Mouse (Mus musculus): ENCODE data around the gene Tmem236.

The Tmem236 gene

GRCm38 (mm10) chr2:14174334-14174733 is at the start of gene Tmem236:
TSS of gene Tmem236 (plus strand) at chr2:14174523.
- no peak for DNase-seq (ENCODE audit: low spot score)

GRCm38 (mm10) chr2:14126387-14126786 is 47.9 kb upstream of the Tmem236 start:
- DNase-seq (ENCODE audit: low spot score), result no peak

DNA sequence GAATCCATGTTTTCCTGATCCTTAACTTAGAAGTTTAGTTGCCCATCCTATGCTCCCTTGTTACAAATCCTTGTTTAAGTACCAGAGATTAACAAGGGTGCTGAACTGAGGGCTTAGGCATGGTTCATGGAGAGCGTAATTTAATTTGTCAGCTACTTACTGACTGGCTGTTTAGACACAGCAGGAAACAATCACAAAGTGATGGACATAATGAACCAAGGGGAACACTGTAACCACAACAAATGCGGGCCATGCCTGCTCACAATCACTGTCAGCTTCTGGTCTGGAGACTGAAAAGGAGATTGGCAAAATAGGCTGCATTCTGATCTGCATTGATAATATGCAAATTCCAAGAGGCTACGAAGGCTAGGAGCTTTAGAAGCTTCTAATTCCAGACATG is 46.7 kb upstream of the Tmem236 start:
- DNase-seq (ENCODE audit: low spot score), result no peak

DNA sequence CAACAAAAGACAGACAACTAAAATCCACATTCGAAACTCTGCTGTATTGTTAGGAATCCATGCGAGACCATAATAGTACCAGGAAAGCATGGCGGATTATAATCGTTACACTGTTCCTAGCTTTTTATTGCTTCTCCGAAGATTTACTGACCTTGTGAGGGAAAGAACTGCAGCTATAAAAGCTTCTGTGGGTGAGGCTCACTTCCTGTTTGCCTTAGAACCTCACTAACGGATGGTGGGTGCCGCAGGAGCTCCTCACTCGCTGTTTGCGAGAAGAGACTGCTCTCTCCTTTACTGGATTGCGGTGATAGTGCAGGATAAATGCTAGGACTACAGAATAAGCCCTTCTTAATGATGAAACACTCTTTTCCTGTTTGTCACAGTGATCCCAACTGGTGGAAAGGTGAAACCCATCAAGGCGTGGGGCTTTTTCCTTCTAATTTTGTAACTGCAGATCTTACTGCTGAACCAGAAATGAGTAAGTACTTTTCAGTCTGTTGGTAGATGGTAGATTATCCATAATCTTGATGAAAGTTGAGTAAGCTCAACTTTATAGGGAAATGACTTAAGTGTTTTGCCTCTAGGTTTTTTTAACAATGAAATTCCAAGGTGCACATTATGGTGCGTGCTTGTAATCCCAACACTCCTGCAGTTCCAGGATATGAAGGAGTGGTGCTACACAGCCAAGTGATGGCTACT is 43.5 kb upstream of the Tmem236 start:
- no peak for DNase-seq (ENCODE audit: low spot score)

- no peak for DNase-seq (ENCODE audit: low spot score)
Measured at GRCm38 (mm10) chr2:14132468-14133326, 41.6 kb upstream of the Tmem236 start.

- no peak for DNase-seq (ENCODE audit: low spot score)
Measured at GRCm38 (mm10) chr2:14136906-14137305, 37.4 kb upstream of the Tmem236 start.

DNA sequence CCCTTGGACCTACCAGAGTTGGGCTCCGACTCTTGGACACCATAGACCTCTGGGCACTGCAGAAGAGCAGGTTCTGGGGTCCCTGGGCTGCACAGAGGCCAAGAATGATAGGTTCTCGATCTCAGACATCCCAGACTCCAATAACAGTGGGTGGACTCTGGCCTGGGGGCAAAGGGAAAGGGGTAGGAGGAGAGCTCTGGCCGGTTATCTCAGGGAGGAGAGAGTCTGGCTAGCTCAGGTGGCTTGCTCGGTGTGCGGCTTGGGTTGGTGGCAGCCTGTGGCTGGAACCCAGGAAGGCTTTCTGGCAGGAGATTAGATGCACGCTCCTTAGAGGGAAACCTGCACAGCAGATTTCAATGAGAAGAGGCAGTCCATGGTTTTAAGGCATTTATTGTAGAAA is 34.7 kb upstream of the Tmem236 start:
- no peak for DNase-seq (ENCODE audit: low spot score)

DNA sequence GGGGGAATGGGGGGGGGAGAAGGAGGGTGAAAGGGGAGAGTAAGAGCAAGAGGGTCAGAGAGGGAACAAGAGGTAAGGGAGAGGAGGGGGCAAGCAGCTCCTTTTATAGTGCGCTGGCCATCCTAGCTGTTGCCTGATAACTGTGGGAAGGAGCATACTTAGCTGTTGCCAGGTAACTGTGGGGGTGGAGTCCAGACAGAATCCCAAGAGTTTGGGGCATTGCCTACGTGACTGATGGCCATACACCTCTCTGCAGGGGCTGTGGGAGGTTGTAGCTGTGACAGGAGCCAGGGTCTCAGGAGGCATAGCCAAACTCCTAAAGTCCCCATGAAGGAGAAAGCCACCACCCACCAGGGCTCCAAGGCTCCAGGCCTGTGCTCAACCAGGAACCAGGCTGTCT is 34.3 kb upstream of the Tmem236 start:
- no peak for DNase-seq (ENCODE audit: low spot score)

DNA sequence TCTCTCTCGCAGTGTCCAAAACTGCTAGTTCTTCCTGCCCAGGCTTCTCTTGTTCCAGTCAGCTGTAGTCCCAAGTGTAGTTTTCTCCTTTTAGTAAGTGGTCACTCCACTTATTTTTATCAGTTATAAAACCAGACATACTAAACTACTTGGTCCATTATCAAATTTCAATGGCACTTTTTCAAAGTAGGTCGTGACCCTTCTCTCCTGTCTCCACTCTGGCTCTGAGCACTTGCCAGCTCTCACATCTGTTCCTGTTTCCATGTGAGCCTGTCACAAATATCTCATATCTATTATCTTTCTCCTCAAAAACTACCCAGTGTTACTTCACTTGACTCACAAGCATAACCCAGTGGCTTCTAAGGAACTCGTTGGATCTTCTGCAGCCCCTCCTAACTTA is 29.0 kb upstream of the Tmem236 start:
- no peak for DNase-seq (ENCODE audit: low spot score)

- DNase-seq (ENCODE audit: low spot score), result no peak
Measured at GRCm38 (mm10) chr2:14146913-14147312, 27.4 kb upstream of the Tmem236 start.

DNA sequence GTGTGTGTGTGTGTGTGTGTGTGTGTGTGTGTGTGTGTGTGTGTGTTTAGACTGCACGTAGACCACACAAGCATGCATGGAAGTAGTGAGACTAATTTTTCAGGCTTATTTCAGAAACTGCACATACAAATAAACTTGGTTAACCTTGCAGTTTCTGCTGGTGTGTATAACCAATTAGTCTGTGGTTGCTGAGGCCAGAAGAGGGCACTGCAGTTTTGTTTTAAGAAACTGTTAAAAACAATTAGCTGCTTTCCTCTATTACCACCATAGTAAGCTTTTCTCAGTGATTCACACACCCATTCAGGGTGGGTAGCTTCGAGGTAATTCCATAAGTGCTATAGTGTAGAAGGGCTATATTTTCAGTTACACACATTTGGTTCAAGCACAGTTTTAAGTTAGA is 23.5 kb upstream of the Tmem236 start:
- DNase-seq (ENCODE audit: low spot score), result no peak

GRCm38 (mm10) chr2:14151854-14152253 is 22.5 kb upstream of the Tmem236 start:
- no peak for DNase-seq (ENCODE audit: low spot score)

DNA sequence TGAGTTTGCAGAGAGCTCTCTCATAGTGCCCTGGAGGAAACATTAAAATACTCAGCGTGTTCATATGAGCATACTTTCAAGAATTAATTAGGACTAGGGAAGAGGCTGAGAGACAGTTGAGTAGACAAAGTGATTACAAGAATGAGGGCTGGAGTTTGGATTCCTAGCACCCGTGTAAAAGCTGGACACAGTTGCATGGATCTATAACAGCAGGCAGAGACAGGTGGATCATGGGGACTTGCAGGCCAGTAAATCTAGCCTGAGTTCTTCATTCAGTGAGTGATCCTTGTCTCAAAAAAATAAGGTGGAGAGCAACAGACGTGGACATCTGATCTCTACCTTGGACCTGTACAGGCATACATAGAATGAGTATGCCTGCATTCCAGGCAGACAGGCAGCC is 15.3 kb upstream of the Tmem236 start:
- no peak for DNase-seq (ENCODE audit: low spot score)

- no peak for DNase-seq (ENCODE audit: low spot score)
Measured at GRCm38 (mm10) chr2:14159756-14160155, 14.6 kb upstream of the Tmem236 start.

DNA sequence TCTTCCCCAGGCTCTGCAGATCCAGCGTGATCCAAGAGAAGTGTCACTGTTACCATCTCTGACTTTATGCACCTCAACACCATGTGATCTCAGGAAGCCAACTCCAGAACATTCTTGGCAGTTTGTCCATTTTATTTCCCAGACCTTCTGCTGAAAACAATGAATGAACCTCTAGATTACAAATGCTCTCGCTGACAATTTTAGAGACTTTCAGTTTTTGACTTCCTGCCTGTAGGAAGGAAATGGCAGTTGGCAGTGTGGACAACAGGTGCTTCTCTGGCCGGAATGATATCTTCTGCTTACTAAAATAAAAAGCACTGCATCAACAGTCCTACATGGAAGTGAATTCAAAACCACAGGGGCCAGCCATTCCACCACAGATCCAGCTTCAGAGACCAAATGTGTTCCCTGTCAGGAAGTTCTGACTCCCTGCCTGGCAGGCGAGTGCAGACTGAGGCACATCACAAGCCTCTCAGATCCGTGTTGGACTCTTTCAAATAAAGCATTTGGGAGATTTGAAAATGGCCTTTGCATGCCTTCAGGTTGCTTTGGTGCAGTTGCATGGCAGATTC is 9.8 kb upstream of the Tmem236 start:
- DNase-seq (ENCODE audit: low spot score), result no peak

DNA sequence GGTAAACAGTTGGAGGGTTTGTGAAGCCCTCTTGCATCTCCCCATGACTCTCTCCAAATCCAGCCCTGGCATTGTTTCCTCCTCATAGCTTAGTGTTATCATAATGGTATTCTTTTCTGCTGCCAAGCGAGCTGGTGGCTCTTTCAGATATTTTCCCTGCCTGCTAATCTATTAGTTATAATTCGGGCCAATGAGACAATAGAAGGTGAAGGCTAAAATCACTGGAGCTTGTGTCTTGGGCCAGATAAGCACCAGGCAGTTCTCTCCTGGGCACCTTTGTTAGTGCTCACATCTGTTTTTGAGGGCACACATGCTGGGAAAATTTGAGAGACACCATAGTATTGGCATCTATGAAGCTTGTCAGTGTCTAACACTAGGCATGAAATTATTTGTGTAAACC is 9.3 kb upstream of the Tmem236 start:
- DNase-seq (ENCODE audit: low spot score), result no peak

DNA sequence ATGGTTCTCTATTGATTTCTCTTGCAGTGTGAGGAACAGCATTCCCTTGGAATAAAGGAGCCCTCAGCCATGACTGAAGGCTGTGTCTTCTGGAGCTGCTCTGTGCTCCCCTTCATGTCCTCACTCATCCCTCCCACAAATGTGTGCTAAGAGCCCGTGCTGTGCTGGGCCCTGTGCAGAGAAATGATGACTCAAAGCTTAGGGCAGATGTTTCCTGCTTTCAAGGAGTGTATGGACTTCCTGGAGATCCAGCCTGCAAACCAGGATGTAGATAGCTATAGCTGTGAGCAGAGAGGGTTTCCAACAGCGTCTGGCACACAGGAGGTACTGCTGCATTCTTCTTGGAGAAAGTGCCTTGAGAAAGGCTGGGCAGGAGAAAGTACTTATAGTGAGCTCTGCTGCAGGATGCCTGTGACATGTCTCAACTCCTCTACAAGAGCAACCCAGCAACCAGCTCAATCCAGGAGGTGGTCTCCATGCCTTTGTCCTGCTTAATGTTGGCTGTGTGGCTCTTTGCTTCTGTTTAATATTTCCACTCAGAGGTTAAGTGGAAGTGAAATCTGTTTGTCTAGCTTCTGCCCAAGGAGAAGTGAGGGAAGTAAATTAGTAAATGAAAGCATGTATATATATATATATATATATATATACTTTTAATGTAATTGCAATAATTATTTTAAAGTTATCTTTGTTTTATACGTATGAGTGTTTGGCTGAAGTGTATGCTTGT is 8.5 kb upstream of the Tmem236 start:
- DNase-seq (ENCODE audit: low spot score), result no peak

- DNase-seq (ENCODE audit: low spot score), result no peak
Measured at GRCm38 (mm10) chr2:14167721-14168120, 6.6 kb upstream of the Tmem236 start.

- DNase-seq (ENCODE audit: low spot score), result no peak
Measured at GRCm38 (mm10) chr2:14176460-14177193, 2.3 kb downstream of the Tmem236 start.

DNA sequence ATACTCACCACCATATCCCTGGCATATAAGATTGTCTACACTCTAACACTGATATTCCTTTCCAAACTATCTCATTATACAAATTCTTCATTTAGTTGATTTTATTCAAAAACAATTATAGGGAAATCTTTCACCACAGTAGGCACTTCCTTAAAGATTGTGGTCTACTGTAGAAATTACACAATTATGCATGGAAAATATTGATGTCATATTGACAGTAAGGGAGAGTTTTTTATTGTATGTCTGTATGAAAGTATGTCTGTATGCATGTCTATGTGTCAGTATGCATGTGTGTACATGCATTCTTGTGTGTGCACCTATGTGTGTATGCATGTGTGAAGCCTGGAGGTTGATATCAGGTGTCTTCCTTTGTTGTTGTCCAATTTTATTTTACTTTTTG is 10.1 kb downstream of the Tmem236 start:
- no peak for DNase-seq (ENCODE audit: low spot score)

- no peak for DNase-seq (ENCODE audit: low spot score)
Measured at GRCm38 (mm10) chr2:14190684-14191083, 16.4 kb downstream of the Tmem236 start.

GRCm38 (mm10) chr2:14191601-14192000 is 17.3 kb downstream of the Tmem236 start:
- no peak for DNase-seq (ENCODE audit: low spot score)
